Mouse (Mus musculus): ENCODE measurements around the gene Stk11. TPM values are rescaled to one million over a fixed set of nuclear protein-coding genes. Genes with fewer than 3 reads are reported as not detected.

Stk11 gene
- total and polyA plus RNA-seq, 3 experiments, result 47.4 to 94.9 (median 65.9) TPM

DNA sequence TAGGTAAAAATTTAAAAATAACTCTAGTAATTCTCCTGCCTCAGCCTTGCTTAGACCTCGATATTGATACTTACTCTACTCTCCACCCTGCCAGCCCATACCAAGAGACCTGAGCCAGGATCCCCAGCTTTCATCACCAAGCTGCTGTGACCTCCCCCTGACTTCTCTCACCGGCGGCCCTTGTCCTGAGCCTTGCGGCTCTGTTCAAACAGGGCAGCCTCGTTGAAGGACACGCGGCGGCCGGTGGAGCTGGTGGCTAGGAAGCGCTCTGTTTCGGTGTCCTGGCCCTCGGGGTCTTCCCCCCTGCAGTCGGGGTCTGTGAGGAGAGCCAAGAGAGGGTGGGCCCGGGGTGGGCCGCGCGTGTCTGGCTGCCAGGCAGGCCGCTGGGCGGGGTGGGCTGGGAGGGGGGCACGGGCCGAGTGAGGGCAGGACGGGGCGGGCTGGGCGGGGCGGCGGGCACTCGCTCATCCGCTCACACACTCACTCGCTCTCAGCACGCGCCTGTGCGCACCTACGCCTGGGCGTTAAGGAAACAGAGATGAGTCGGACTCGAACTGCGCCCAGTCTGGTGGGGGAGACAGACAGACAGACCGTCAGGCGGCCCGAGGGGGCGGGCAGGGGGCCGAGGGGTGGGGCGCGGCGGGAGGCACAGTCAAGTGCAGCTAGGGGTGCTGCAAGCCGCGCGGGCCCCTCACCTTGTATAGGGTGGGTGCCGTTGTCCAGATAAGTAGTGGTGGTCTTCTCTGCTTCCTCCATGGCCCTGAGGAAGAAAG, 20.8 kb downstream of the Stk11 start:
- in situ Hi-C loops (cut with MboI; ENCODE audit: low pct_ligation_motif_present, low pct_unique_long_range_greater_than_20kb, low sequenced_read_pairs), result no loop called here
- no peak overlapping the region for H3K4me2 ChIP-seq (ENCODE audit: insufficient read depth, low read depth, poor library complexity, severe bottlenecking)
- H3K4me1 ChIP-seq (ENCODE audit: control insufficient read depth in 1 of 2, insufficient read depth in 2 of 2), result peaks cover 12 to 35% of the 10 kb centered on the region in 2 experiments
- H3K9me3 ChIP-seq (replicated peaks; ENCODE audit: low read length), result no peaks in the 10 kb centered on the region
- H3K36me3 ChIP-seq (replicated peaks in 1 of 2; ENCODE audit: control insufficient read depth in 1 of 2, insufficient read depth in 1 of 2, low read length in 1 of 2), result peaks cover 15 to 28% of the 10 kb centered on the region in 2 experiments
- H3K4me3 ChIP-seq (replicated peaks in 1 of 3; ENCODE audit: low read depth in 2 of 3, low read length in 2 of 3, poor library complexity in 1 of 3), result no peak overlapping the region
- no peak for TF ChIP-seq NRF1 (IDR thresholded peaks at IDR 0.05; ENCODE audit: low read depth, low read length)
- TF ChIP-seq KAT2A (IDR thresholded peaks at IDR 0.05; ENCODE audit: insufficient replicate concordance, low read length), result no peak
- no peak for TF ChIP-seq EP300 (IDR thresholded peaks at IDR 0.05; ENCODE audit: low read length)
- no peak for TF ChIP-seq IRF4 (IDR thresholded peaks at IDR 0.05; ENCODE audit: low read depth, low read length)
- no peak for TF ChIP-seq MXI1 (IDR thresholded peaks at IDR 0.05; ENCODE audit: low read depth, low read length)
- TF ChIP-seq PAX5 (IDR thresholded peaks at IDR 0.05; ENCODE audit: low read length), result no peak
- no peak for TF ChIP-seq POLR2AphosphoS2 (IDR thresholded peaks at IDR 0.05; ENCODE audit: low read depth, low read length)
- TF ChIP-seq TCF12 (IDR thresholded peaks at IDR 0.05; ENCODE audit: low read depth, low read length), result no peak
- no peak for TF ChIP-seq RAD21 (IDR thresholded peaks at IDR 0.05; ENCODE audit: low read depth, low read length)
- TF ChIP-seq MAX (IDR thresholded peaks at IDR 0.05; ENCODE audit: low read length), result no peak
- no peak for TF ChIP-seq E2F4 (IDR thresholded peaks at IDR 0.05; ENCODE audit: insufficient replicate concordance, low read depth, low read length)
- no peak for TF ChIP-seq POLR2A (IDR thresholded peaks at IDR 0.05; ENCODE audit: low read depth, low read length)
- no peak for DNase-seq (ENCODE audit: extremely low read depth)
- H3K27me3 ChIP-seq (replicated peaks), result peaks cover 25% of the 10 kb centered on the region
- no peak overlapping the region for H3K9ac ChIP-seq (ENCODE audit: insufficient read depth, low read depth)
- dilution Hi-C loops (cut with MboI; ENCODE audit: extremely low pct_ligation_motif_present, extremely low pct_unique_long_range_greater_than_20kb, low sequenced_read_pairs), result no loop called here
- no peaks in the 10 kb centered on the region for H3K79me2 ChIP-seq (replicated peaks; ENCODE audit: control insufficient read depth, extremely low read depth, insufficient read depth, poor library complexity, severe bottlenecking)
- no peak overlapping the region for H3K27ac ChIP-seq (ENCODE audit: insufficient read depth, low read depth)

DNA sequence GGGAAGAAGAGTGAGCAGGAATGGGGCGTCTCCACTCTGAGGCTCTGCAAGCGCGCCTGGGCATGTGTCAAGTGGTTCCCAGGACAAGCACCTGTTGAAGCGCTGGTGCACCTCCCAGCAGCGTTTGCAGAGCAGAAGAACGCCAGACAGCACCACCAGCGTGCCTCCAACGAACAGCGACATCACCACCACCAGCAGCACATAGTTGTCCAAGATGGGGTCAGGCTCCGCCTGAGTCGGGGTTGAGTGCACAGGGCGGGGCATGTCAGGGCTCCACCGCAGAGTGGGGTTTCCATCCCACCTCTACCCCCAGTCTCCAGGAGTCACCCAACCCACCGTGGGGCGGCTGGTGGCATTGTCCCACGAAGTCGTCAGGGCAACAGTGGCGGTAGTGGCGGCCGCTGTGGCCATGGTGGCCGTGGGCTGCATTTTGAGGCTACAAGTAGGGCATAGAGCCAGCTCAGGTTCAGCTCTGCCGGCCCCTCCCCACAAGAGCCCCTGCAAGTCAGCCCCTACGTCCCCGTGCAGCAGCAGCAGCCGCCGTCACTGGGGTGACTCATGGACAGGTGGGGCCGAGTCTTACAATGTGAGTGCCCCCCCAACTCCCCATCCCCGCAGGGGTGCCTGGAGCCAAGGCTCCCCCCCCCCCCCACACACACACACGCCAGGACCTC, 21.5 kb downstream of the Stk11 start:
- no peak overlapping the region for H3K9ac ChIP-seq (ENCODE audit: insufficient read depth, low read depth)
- dilution Hi-C loops (cut with MboI; ENCODE audit: extremely low pct_ligation_motif_present, extremely low pct_unique_long_range_greater_than_20kb, low sequenced_read_pairs), result no loop called here
- H3K36me3 ChIP-seq (replicated peaks in 1 of 2; ENCODE audit: control insufficient read depth in 1 of 2, insufficient read depth in 1 of 2, low read length in 1 of 2), result peaks cover 7 to 21% of the 10 kb centered on the region in 2 experiments
- peaks cover 12 to 35% of the 10 kb centered on the region in 2 experiments for H3K4me1 ChIP-seq (ENCODE audit: control insufficient read depth in 1 of 2, insufficient read depth in 2 of 2)
- H3K79me2 ChIP-seq (replicated peaks; ENCODE audit: control insufficient read depth, extremely low read depth, insufficient read depth, poor library complexity, severe bottlenecking), result no peaks in the 10 kb centered on the region
- no peak for DNase-seq (ENCODE audit: extremely low read depth)
- in situ Hi-C loops (cut with MboI; ENCODE audit: low pct_ligation_motif_present, low pct_unique_long_range_greater_than_20kb, low sequenced_read_pairs), result no loop called here
- H3K27ac ChIP-seq (ENCODE audit: insufficient read depth, low read depth), result no peak overlapping the region
- no peak overlapping the region for H3K4me2 ChIP-seq (ENCODE audit: insufficient read depth, low read depth, poor library complexity, severe bottlenecking)
- H3K9me3 ChIP-seq (replicated peaks; ENCODE audit: low read length), result no peaks in the 10 kb centered on the region
- no peak for TF ChIP-seq ETS1 (conservative IDR thresholded peaks at IDR 0.05; ENCODE audit: low read depth, low read length)
- TF ChIP-seq SMC3 (IDR thresholded peaks at IDR 0.05; ENCODE audit: low read depth, low read length), result no peak
- TF ChIP-seq POLR2AphosphoS2 (IDR thresholded peaks at IDR 0.05; ENCODE audit: low read depth, low read length), result no peak
- no peak for TF ChIP-seq TCF12 (IDR thresholded peaks at IDR 0.05; ENCODE audit: low read depth, low read length)
- TF ChIP-seq CHD2 (IDR thresholded peaks at IDR 0.05; ENCODE audit: low read length), result no peak
- TF ChIP-seq RAD21 (IDR thresholded peaks at IDR 0.05; ENCODE audit: low read depth, low read length), result no peak
- no peak for TF ChIP-seq USF2 (conservative IDR thresholded peaks at IDR 0.05; ENCODE audit: low read depth, low read length)
- TF ChIP-seq MEF2A (IDR thresholded peaks at IDR 0.05; ENCODE audit: borderline replicate concordance, low read depth, low read length), result no peak
- no peak for TF ChIP-seq SIN3A (IDR thresholded peaks at IDR 0.05; ENCODE audit: low read length)
- TF ChIP-seq TBP (conservative IDR thresholded peaks at IDR 0.05; ENCODE audit: low read depth, low read length), result no peak
- TF ChIP-seq MAFK (IDR thresholded peaks at IDR 0.05; ENCODE audit: insufficient replicate concordance, low read length), result no peak
- TF ChIP-seq NELFE (IDR thresholded peaks at IDR 0.05; ENCODE audit: low read depth, low read length), result no peak
- no peak for TF ChIP-seq RCOR1 (conservative IDR thresholded peaks at IDR 0.05; ENCODE audit: low read depth, low read length)
- TF ChIP-seq USF1 (IDR thresholded peaks at IDR 0.05; ENCODE audit: low read depth, low read length), result no peak
- TF ChIP-seq EP300 (IDR thresholded peaks at IDR 0.05; ENCODE audit: low read length), result no peak
- TF ChIP-seq MAX (IDR thresholded peaks at IDR 0.05; ENCODE audit: low read length), result no peak
- no peak for TF ChIP-seq E2F4 (IDR thresholded peaks at IDR 0.05; ENCODE audit: insufficient replicate concordance, low read depth, low read length)
- no peak for TF ChIP-seq ZKSCAN1 (IDR thresholded peaks at IDR 0.05; ENCODE audit: borderline replicate concordance, low read depth, low read length)
- peaks cover 25% of the 10 kb centered on the region for H3K27me3 ChIP-seq (replicated peaks)
- no peak overlapping the region for H3K4me3 ChIP-seq (replicated peaks in 1 of 3; ENCODE audit: low read depth in 2 of 3, low read length in 2 of 3, poor library complexity in 1 of 3)

Measured in CH12.LX (cell line).